Mouse (Mus musculus): Measurements from ENCODE around the gene Ypel2. TPM values are rescaled to one million over a fixed set of nuclear protein-coding genes. Genes with fewer than 3 reads are reported as not detected.

Gene Ypel2
- polyA plus RNA-seq, 1 experiment from 2014 or later, result 22.8 TPM

DNA sequence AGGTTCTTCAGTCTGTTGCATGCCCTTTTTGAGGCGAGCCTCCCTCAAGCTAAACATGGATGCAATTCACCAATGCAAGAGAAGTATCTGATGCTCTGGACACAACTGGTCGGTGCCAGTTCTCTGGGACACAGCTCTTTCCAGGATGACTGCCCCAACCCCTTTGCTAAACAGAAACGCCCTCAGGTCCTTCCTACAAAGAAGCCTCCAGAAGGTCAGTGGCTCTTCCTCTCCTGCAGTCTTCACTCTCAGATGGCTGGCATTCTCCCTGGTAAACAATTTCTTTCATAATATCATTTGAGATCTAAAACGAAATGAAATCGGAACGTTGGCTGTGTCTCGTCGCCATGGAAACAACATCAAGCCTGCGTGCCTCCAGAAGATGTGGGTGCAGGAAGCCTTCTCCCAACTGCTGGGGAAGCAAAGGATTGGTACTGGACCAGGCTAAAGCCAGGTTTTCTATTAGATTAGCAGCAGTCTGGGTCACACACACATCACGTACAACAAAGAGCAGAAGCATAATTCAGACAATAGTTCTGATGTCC, 62.8 kb downstream of the Ypel2 start:
- Histone ChIP-seq H3K9me3 (ENCODE audit: control insufficient read depth, low read length) (no peaks in the 10 kb centered on the region), H3K4me1 (ENCODE audit: control insufficient read depth in 2 of 2, insufficient read depth in 2 of 2, low read length in 2 of 2) (peaks cover 2 to 4% of the 10 kb centered on the region in 2 experiments; a peak in 1 of 4 replicates), H3K27ac (replicated peaks in 1 of 2; ENCODE audit: control insufficient read depth in 1 of 2, insufficient read depth in 1 of 2, low read depth in 2 of 2, low read length in 2 of 2) (no peak overlapping the region), H3K27me3 (ENCODE audit: control insufficient read depth, insufficient read depth, low read length) (no peaks in the 10 kb centered on the region), H3K36me3 (ENCODE audit: control insufficient read depth, insufficient read depth, low read length) (no peaks in the 10 kb centered on the region), H3K4me2 (ENCODE audit: low read length) (no peak overlapping the region), H3K9ac (ENCODE audit: low read length) (no peak overlapping the region), H3K4me3 (ENCODE audit: control insufficient read depth in 1 of 2, insufficient read depth in 1 of 2, low read depth in 1 of 2, low read length in 2 of 2) (no peak overlapping the region)
- 81% methylated on average over 10 of the region's 10 CpGs for WGBS
- no peak for ATAC-seq (ENCODE audit: insufficient number of reproducible peaks, insufficient read depth, low FRiP score, low read depth)

DNA sequence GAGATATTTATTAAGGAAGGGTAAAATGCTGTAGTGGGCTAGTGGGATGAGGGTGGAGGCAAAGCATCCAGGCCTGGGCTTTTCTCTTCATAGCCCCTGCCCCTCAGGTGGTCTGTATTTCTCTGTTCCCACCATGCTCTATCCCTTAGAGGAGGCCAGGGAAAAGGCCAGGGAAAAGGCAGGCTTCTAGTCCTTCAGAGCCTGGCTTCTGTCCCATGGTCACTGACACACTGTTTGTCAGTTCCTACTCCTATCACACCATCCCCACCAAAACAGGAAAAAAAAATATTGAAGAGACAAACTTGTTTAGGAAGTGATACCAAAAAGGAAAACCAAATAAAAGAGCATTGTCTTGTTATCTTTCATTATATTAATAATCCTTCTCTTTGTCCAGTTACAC, 63.5 kb downstream of the Ypel2 start:
- H3K9ac ChIP-seq (ENCODE audit: low read length), result no peak overlapping the region
- H3K27ac ChIP-seq (replicated peaks in 1 of 2; ENCODE audit: control insufficient read depth in 1 of 2, insufficient read depth in 1 of 2, low read depth in 2 of 2, low read length in 2 of 2), result no peak overlapping the region
- H3K4me3 ChIP-seq (ENCODE audit: control insufficient read depth in 1 of 2, insufficient read depth in 1 of 2, low read depth in 1 of 2, low read length in 2 of 2), result no peak overlapping the region
- no peak for ATAC-seq (ENCODE audit: insufficient number of reproducible peaks, insufficient read depth, low FRiP score, low read depth)
- no peak overlapping the region for H3K4me2 ChIP-seq (ENCODE audit: low read length)
- H3K4me1 ChIP-seq (ENCODE audit: control insufficient read depth in 2 of 2, insufficient read depth in 2 of 2, low read length in 2 of 2), result peaks cover 5 to 8% of the 10 kb centered on the region in 2 experiments; a peak in 2 of 4 replicates
- no peaks in the 10 kb centered on the region for H3K9me3 ChIP-seq (ENCODE audit: control insufficient read depth, low read length)
- H3K27me3 ChIP-seq (ENCODE audit: control insufficient read depth, insufficient read depth, low read length), result no peaks in the 10 kb centered on the region
- H3K36me3 ChIP-seq (ENCODE audit: control insufficient read depth, insufficient read depth, low read length), result no peaks in the 10 kb centered on the region

DNA sequence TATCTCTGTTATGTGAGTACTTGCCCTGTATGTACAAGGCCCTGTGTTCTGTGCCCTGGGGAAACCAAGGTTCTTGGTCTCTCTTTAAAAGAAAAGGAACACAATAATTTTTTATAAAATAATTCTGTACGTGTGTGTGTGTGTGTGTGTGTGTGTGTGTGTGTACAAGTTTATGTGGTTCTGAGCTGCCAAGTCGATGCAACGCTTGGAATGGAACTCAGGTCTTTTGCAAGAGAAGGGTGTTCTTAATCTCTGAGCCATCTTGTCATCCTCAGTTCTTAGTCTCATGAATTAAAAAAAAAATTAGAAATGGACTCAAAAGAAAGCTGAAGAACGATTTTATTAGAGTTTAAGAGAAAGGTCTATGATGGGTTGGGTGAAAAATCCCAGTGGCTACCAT, 64.0 kb downstream of the Ypel2 start:
- H3K27ac ChIP-seq (replicated peaks in 1 of 2; ENCODE audit: control insufficient read depth in 1 of 2, insufficient read depth in 1 of 2, low read depth in 2 of 2, low read length in 2 of 2), result no peak overlapping the region

DNA sequence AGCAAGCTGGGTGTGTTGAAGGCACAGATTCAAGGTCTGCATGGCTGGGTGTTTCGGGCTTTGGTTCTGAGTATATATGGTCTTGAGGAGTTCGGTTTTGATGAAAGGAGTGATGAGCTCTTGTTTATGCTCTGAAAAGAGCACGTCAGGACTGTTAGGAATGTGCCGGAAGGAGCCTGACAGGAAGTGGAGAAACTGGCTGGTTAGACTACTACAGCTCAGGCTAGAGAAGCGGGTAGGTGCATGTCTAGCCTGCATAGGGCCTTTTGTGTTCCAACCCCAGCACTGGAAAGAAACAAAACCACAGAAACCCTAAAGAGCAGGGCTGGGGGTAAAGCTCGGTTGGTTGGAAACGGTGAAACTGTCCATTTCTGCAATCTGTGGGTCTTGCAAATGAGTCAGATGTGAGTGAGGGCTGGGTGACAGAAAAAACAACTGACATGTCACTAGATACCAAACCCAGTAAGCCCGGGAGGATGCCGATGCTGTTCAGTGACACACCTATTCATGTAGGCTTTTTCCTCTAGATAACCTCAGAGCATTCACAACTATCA, 68.3 kb downstream of the Ypel2 start:
- H3K4me1 ChIP-seq (ENCODE audit: control insufficient read depth in 2 of 2, insufficient read depth in 2 of 2, low read length in 2 of 2), result peaks cover 19 to 32% of the 10 kb centered on the region in 2 experiments
- H3K9me3 ChIP-seq (ENCODE audit: control insufficient read depth, low read length), result no peaks in the 10 kb centered on the region
- ATAC-seq (ENCODE audit: insufficient number of reproducible peaks, insufficient read depth, low FRiP score, low read depth), result no peak
- no peaks in the 10 kb centered on the region for H3K27me3 ChIP-seq (ENCODE audit: control insufficient read depth, insufficient read depth, low read length)
- no peak overlapping the region for H3K4me3 ChIP-seq (ENCODE audit: control insufficient read depth in 1 of 2, insufficient read depth in 1 of 2, low read depth in 1 of 2, low read length in 2 of 2)
- 0 out of 4 replicates have a peak overlapping the region, but pooled peaks of 1 of the 2 experiments have one; percentile 6 for H3K27ac ChIP-seq (replicated peaks in 1 of 2; ENCODE audit: control insufficient read depth in 1 of 2, insufficient read depth in 1 of 2, low read depth in 2 of 2, low read length in 2 of 2)
- no peak overlapping the region for H3K9ac ChIP-seq (ENCODE audit: low read length)
- H3K4me2 ChIP-seq (ENCODE audit: low read length), result no peak overlapping the region
- H3K36me3 ChIP-seq (ENCODE audit: control insufficient read depth, insufficient read depth, low read length), result no peaks in the 10 kb centered on the region
- 57% methylated on average over 9 of the region's 9 CpGs for WGBS

More for the DNA sequence above, 64.0 kb downstream of the Ypel2 start:
- Histone ChIP-seq H3K4me2 (ENCODE audit: low read length) (no peak overlapping the region), H3K9ac (ENCODE audit: low read length) (no peak overlapping the region), H3K36me3 (ENCODE audit: control insufficient read depth, insufficient read depth, low read length) (no peaks in the 10 kb centered on the region), H3K27me3 (ENCODE audit: control insufficient read depth, insufficient read depth, low read length) (no peaks in the 10 kb centered on the region), H3K4me3 (ENCODE audit: control insufficient read depth in 1 of 2, insufficient read depth in 1 of 2, low read depth in 1 of 2, low read length in 2 of 2) (no peak overlapping the region), H3K9me3 (ENCODE audit: control insufficient read depth, low read length) (no peaks in the 10 kb centered on the region), H3K4me1 (ENCODE audit: control insufficient read depth in 2 of 2, insufficient read depth in 2 of 2, low read length in 2 of 2) (peaks cover 6 to 12% of the 10 kb centered on the region in 2 experiments; a peak in 2 of 4 replicates)
- 76% methylated on average over 4 of the region's 4 CpGs for WGBS
- no peak for ATAC-seq (ENCODE audit: insufficient number of reproducible peaks, insufficient read depth, low FRiP score, low read depth)

DNA sequence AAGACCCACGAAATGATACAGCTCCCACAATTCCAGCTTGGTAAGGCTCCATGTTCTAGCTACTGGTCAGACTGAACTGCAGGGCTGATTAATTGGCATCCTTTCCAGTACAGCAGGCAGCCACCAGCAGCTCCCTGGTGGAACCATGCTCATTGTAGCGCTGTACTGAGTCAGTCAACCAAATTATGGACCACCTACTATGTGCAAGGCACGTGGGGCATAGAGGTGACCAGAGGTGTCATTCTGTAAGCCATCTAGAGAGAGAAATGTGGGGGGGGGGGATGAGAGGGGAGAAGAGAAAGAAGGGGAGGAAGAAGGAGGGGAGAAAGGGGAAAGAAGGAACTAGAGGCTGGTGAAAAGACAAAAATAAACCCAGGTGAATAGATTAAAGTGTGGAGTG, 68.9 kb downstream of the Ypel2 start:
- H3K27ac ChIP-seq (replicated peaks in 1 of 2; ENCODE audit: control insufficient read depth in 1 of 2, insufficient read depth in 1 of 2, low read depth in 2 of 2, low read length in 2 of 2), result no peak overlapping the region
- H3K9me3 ChIP-seq (ENCODE audit: control insufficient read depth, low read length), result no peaks in the 10 kb centered on the region
- 73% methylated on average over 3 of the region's 3 CpGs for WGBS
- H3K4me3 ChIP-seq (ENCODE audit: control insufficient read depth in 1 of 2, insufficient read depth in 1 of 2, low read depth in 1 of 2, low read length in 2 of 2), result no peak overlapping the region
- no peaks in the 10 kb centered on the region for H3K36me3 ChIP-seq (ENCODE audit: control insufficient read depth, insufficient read depth, low read length)
- ATAC-seq (ENCODE audit: insufficient number of reproducible peaks, insufficient read depth, low FRiP score, low read depth), result no peak
- H3K9ac ChIP-seq (ENCODE audit: low read length), result no peak overlapping the region
- H3K4me2 ChIP-seq (ENCODE audit: low read length), result no peak overlapping the region
- no peaks in the 10 kb centered on the region for H3K27me3 ChIP-seq (ENCODE audit: control insufficient read depth, insufficient read depth, low read length)
- peaks cover 25 to 37% of the 10 kb centered on the region in 2 experiments for H3K4me1 ChIP-seq (ENCODE audit: control insufficient read depth in 2 of 2, insufficient read depth in 2 of 2, low read length in 2 of 2)

DNA sequence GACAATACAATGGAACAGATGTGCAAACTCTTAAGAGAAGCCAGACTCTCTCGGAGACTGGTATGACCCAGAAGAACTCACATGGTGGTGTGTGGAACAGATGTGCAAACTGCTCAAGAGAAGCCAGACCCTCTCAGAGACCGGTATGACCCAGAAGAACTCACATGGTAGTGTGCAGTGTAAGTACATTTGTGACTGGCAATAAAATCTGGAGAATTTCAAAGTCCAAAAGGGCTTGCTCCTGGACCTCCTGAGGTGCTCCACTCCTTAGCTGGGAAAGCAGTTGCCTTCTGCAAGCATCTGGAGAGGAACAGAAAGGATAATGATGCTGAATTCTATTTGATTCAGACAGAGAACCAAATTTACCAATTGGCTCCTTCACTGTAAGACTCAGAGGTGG, 69.9 kb downstream of the Ypel2 start:
- H3K4me3 ChIP-seq (ENCODE audit: control insufficient read depth in 1 of 2, insufficient read depth in 1 of 2, low read depth in 1 of 2, low read length in 2 of 2), result no peak overlapping the region
- H3K4me1 ChIP-seq (ENCODE audit: control insufficient read depth in 2 of 2, insufficient read depth in 2 of 2, low read length in 2 of 2), result peaks cover 28 to 45% of the 10 kb centered on the region in 2 experiments
- no peak overlapping the region for H3K9ac ChIP-seq (ENCODE audit: low read length)
- H3K9me3 ChIP-seq (ENCODE audit: control insufficient read depth, low read length), result no peaks in the 10 kb centered on the region
- WGBS, result 62% methylated on average over 2 of the region's 2 CpGs
- H3K4me2 ChIP-seq (ENCODE audit: low read length), result no peak overlapping the region
- H3K27ac ChIP-seq (replicated peaks in 1 of 2; ENCODE audit: control insufficient read depth in 1 of 2, insufficient read depth in 1 of 2, low read depth in 2 of 2, low read length in 2 of 2), result no peak overlapping the region
- ATAC-seq (ENCODE audit: insufficient number of reproducible peaks, insufficient read depth, low FRiP score, low read depth), result no peak
- no peaks in the 10 kb centered on the region for H3K36me3 ChIP-seq (ENCODE audit: control insufficient read depth, insufficient read depth, low read length)
- no peaks in the 10 kb centered on the region for H3K27me3 ChIP-seq (ENCODE audit: control insufficient read depth, insufficient read depth, low read length)

DNA sequence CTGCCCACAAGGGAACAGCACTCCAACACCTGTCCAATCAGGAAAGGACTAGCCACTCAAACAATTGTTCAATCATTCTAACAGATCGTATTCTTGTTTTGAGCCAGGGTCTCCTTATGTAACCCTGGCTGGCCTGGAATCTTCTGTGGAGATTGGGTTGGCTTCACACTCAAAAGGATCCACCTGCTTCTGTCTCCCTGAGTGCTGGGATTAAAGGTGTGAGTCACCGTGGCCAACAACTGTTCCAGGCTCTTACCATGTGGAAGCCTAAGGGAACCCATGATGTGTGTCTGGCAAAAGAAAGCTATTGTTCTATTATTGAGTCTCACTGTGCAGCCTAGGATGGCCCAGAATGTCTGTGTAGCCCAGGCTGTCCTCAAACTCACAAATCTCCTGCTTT, 71.5 kb downstream of the Ypel2 start:
- ATAC-seq (ENCODE audit: insufficient number of reproducible peaks, insufficient read depth, low FRiP score, low read depth), result no peak
- H3K9me3 ChIP-seq (ENCODE audit: control insufficient read depth, low read length), result no peaks in the 10 kb centered on the region
- no peaks in the 10 kb centered on the region for H3K27me3 ChIP-seq (ENCODE audit: control insufficient read depth, insufficient read depth, low read length)
- no peak overlapping the region for H3K27ac ChIP-seq (replicated peaks in 1 of 2; ENCODE audit: control insufficient read depth in 1 of 2, insufficient read depth in 1 of 2, low read depth in 2 of 2, low read length in 2 of 2)
- H3K9ac ChIP-seq (ENCODE audit: low read length), result no peak overlapping the region
- H3K36me3 ChIP-seq (ENCODE audit: control insufficient read depth, insufficient read depth, low read length), result no peaks in the 10 kb centered on the region
- no peak overlapping the region for H3K4me3 ChIP-seq (ENCODE audit: control insufficient read depth in 1 of 2, insufficient read depth in 1 of 2, low read depth in 1 of 2, low read length in 2 of 2)
- no peak overlapping the region for H3K4me2 ChIP-seq (ENCODE audit: low read length)
- WGBS, result 82% methylated on average over 2 of the region's 2 CpGs
- peaks cover 30 to 51% of the 10 kb centered on the region in 2 experiments for H3K4me1 ChIP-seq (ENCODE audit: control insufficient read depth in 2 of 2, insufficient read depth in 2 of 2, low read length in 2 of 2)

DNA sequence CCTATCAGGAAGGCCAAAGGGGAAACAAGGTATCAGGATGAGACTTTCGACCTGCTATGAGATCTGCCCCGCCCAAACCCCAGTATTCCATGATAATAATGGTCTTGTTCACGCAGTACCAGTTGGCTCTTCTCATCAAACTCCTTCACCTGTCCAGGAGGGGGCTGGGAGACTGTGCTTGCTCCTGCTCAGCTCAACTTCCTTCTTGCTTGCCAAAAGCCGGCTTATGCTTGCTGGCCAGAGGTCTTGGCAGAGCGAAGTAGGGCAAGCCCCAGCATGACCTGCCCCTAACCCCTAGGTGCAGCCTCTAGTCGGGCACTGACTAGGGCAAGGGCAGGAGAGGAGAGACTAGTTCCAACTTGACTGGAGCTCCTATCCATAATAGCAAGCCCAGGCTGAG, 72.2 kb downstream of the Ypel2 start:
- Histone ChIP-seq H3K4me2 (ENCODE audit: low read length) (no peak overlapping the region), H3K4me3 (ENCODE audit: control insufficient read depth in 1 of 2, insufficient read depth in 1 of 2, low read depth in 1 of 2, low read length in 2 of 2) (no peak overlapping the region), H3K27ac (replicated peaks in 1 of 2; ENCODE audit: control insufficient read depth in 1 of 2, insufficient read depth in 1 of 2, low read depth in 2 of 2, low read length in 2 of 2) (peak overlapping the region in 1 of 2 experiments; percentile 82; a peak in 1 of 4 replicates), H3K27me3 (ENCODE audit: control insufficient read depth, insufficient read depth, low read length) (no peaks in the 10 kb centered on the region), H3K9me3 (ENCODE audit: control insufficient read depth, low read length) (no peaks in the 10 kb centered on the region), H3K9ac (ENCODE audit: low read length) (no peak overlapping the region), H3K4me1 (ENCODE audit: control insufficient read depth in 2 of 2, insufficient read depth in 2 of 2, low read length in 2 of 2) (peaks cover 36 to 58% of the 10 kb centered on the region in 2 experiments), H3K36me3 (ENCODE audit: control insufficient read depth, insufficient read depth, low read length) (no peaks in the 10 kb centered on the region)
- WGBS, result 83% methylated on average over 6 of the region's 6 CpGs
- ATAC-seq (ENCODE audit: insufficient number of reproducible peaks, insufficient read depth, low FRiP score, low read depth), result no peak
